Mouse (Mus musculus) CD4-positive naive resting alpha-beta T cell, adult 57 days (primary cell): ENCODE results near the gene Hist1h1c. TPM values are rescaled to one million over a fixed set of nuclear protein-coding genes. Genes with fewer than 3 reads are reported as not detected.

ENCODE experiments used
- total RNA-seq: library from RNA; stranded (reverse); gene quantifications from one replicate; pipeline ENCODE4 v1.2.4, GENCODE M21; 2023

Hist1h1c gene
- 627 TPM for total RNA-seq

GRCm38 (mm10) chr13:23738677-23739068 is at the start of gene Hist1h1c:
TSS of gene Hist1h1c (plus strand) at chr13:23738808.

GRCm38 (mm10) chr13:23695514-23695913 is 43.1 kb upstream of the Hist1h1c start, which contains the start of gene Hist1h1t:
TSS of gene Hist1h1t (plus strand) at chr13:23695814.

GRCm38 (mm10) chr13:23698300-23698693 is 40.3 kb upstream of the Hist1h1c start, which contains the start of gene Hist1h4c:
TSS of gene Hist1h4c (minus strand) at chr13:23698454.

GRCm38 (mm10) chr13:23710374-23711089 is 28.1 kb upstream of the Hist1h1c start, which contains the start of gene Hfe:
TSS of gene Hfe (minus strand) at chr13:23710854.

GRCm38 (mm10) chr13:23745381-23746161 is 7.0 kb downstream of the Hist1h1c start, which contains the start of gene Hist1h3c:
TSS of gene Hist1h3c (minus strand) at chr13:23745602.

GRCm38 (mm10) chr13:23746201-23747080 is 7.8 kb downstream of the Hist1h1c start, which contains the start of gene Hist1h2bb:
TSS of gene Hist1h2bb (plus strand) at chr13:23746734.

GRCm38 (mm10) chr13:23750839-23751477 is 12.3 kb downstream of the Hist1h1c start, which contains the start of gene Hist1h2ab:
TSS of gene Hist1h2ab (plus strand) at chr13:23751126.

GRCm38 (mm10) chr13:23752067-23752741 is 13.6 kb downstream of the Hist1h1c start, which contains the start of gene Hist1h3b:
TSS of gene Hist1h3b (plus strand) at chr13:23752267.

GRCm38 (mm10) chr13:23756790-23757189 is 18.2 kb downstream of the Hist1h1c start, which contains the start of gene Hist1h4b:
TSS of gene Hist1h4b (plus strand) at chr13:23757013.

GRCm38 (mm10) chr13:23760972-23761864 is 22.6 kb downstream of the Hist1h1c start, which contains the start of gene Hist1h4a:
TSS of gene Hist1h4a (minus strand) at chr13:23761230.

GRCm38 (mm10) chr13:23761871-23762821 is 23.5 kb downstream of the Hist1h1c start, which contains the start of gene Hist1h3a:
TSS of gene Hist1h3a (minus strand) at chr13:23762386.

GRCm38 (mm10) chr13:23763586-23764323 is 25.1 kb downstream of the Hist1h1c start, which contains the start of gene Hist1h1a:
TSS of gene Hist1h1a (plus strand) at chr13:23763666.

GRCm38 (mm10) chr13:23769613-23770012 is 31.0 kb downstream of the Hist1h1c start, which contains the start of gene Trim38:
TSS of gene Trim38 (plus strand) at chr13:23769913.

Other genes with a start within 250 kb of the Hist1h1c start
- gene Btn2a2, start 250.0 kb upstream of the Hist1h1c start, total RNA-seq, result not detected
- gene Hist1h4h, start 207.8 kb upstream of the Hist1h1c start, total RNA-seq, result 194 TPM
- gene Hist1h2af, start 204.9 kb upstream of the Hist1h1c start, total RNA-seq, result 10.1 TPM
- not detected for gene Hist1h3g, start 203.4 kb upstream of the Hist1h1c start, total RNA-seq
- gene Hist1h2bh, start 195.4 kb upstream of the Hist1h1c start, total RNA-seq, result 4.1 TPM
- 49.5 TPM for gene Hist1h3f, start 194.8 kb upstream of the Hist1h1c start, total RNA-seq
- gene Hist1h4f, start 187.2 kb upstream of the Hist1h1c start, total RNA-seq, result 34.0 TPM
- gene Hist1h1d, start 185.5 kb upstream of the Hist1h1c start, total RNA-seq, result 5.9 TPM
- gene Hist1h3e, start 176.4 kb upstream of the Hist1h1c start, total RNA-seq, result 112 TPM
- 7.7 TPM for gene Hist1h2ae, start 167.6 kb upstream of the Hist1h1c start, total RNA-seq
- gene Hist1h2bg, start 167.4 kb upstream of the Hist1h1c start, total RNA-seq, result 132 TPM
- 76.2 TPM for gene Hist1h2bf, start 164.6 kb upstream of the Hist1h1c start, total RNA-seq
- gene Hist1h2ad, start 164.4 kb upstream of the Hist1h1c start, total RNA-seq, result 2.4 TPM
- gene Hist1h3d, start 163.0 kb upstream of the Hist1h1c start, total RNA-seq, result 2.3 TPM
- 124 TPM for gene Hist1h4d, start 157.2 kb upstream of the Hist1h1c start, total RNA-seq
- 10.8 TPM for gene Hist1h2be, start 117.7 kb upstream of the Hist1h1c start, total RNA-seq
- gene Hist1h1e, start 116.2 kb upstream of the Hist1h1c start, total RNA-seq, result 135 TPM
- gene Hist1h2ac, start 54.9 kb upstream of the Hist1h1c start, total RNA-seq, result 8.0 TPM
- gene Hist1h2bc, start 54.6 kb upstream of the Hist1h1c start, total RNA-seq, result 12.8 TPM
- not detected for gene Hist1h1t, start 43.0 kb upstream of the Hist1h1c start, total RNA-seq
- gene Hist1h4c, start 40.4 kb upstream of the Hist1h1c start, total RNA-seq, result 109 TPM
- gene Hfe, start 28.0 kb upstream of the Hist1h1c start, total RNA-seq, result 4.6 TPM
- 6.9 TPM for gene Hist1h3c, start 6.8 kb downstream of the Hist1h1c start, total RNA-seq
- 12.3 TPM for gene Hist1h2bb, start 7.9 kb downstream of the Hist1h1c start, total RNA-seq
- gene Hist1h2ab, start 12.3 kb downstream of the Hist1h1c start, total RNA-seq, result 12.8 TPM
- 15.6 TPM for gene Hist1h3b, start 13.5 kb downstream of the Hist1h1c start, total RNA-seq
- 29.3 TPM for gene Hist1h4b, start 18.2 kb downstream of the Hist1h1c start, total RNA-seq
- 93.4 TPM for gene Hist1h4a, start 22.4 kb downstream of the Hist1h1c start, total RNA-seq
- gene Hist1h3a, start 23.6 kb downstream of the Hist1h1c start, total RNA-seq, result 100 TPM
- 22.0 TPM for gene Hist1h1a, start 24.9 kb downstream of the Hist1h1c start, total RNA-seq
- gene Trim38, start 31.1 kb downstream of the Hist1h1c start, total RNA-seq, result not detected
- gene Slc17a2, start 68.2 kb downstream of the Hist1h1c start, total RNA-seq, result not detected
- not detected for gene Slc17a3, start 100.6 kb downstream of the Hist1h1c start, total RNA-seq
- gene Slc17a1, start 128.9 kb downstream of the Hist1h1c start, total RNA-seq, result not detected
- not detected for gene Slc17a4, start 176.2 kb downstream of the Hist1h1c start, total RNA-seq
- gene Hist1h2ba, start 195.3 kb downstream of the Hist1h1c start, total RNA-seq, result not detected
- not detected for gene Hist1h2aa, start 195.7 kb downstream of the Hist1h1c start, total RNA-seq